Mouse (Mus musculus) intestine, embryonic 15.5 days (tissue): ENCODE measurements at regions not wholly inside any gene's neighbourhood (a gene's known extent, or its start where the extent isn't known, plus 50 kb on each side); places are given as distances from the start of the nearest gene placed in this dataset.

Experiments used
- ATAC-seq: fragments of 200-750 bp; cut with Nextera tagmentation; 2 replicates; pipeline ENCODE4 v1.8.0; 2017; ENCODE audit warnings: moderate TSS enrichment, moderate library complexity
- H3K27ac ChIP-seq: fragments of 300-500 bp; sonication (generic); 2 replicates; pipeline ENCODE4 v1.5.1; 2015; ENCODE audit warnings: mild to moderate bottlenecking, inconsistent platforms
- H3K27me3 ChIP-seq: fragments of 300-500 bp; sonication (generic); replicated peaks from 2 replicates; pipeline ENCODE4 v1.6.1; 2015; ENCODE audit warnings: inconsistent platforms
- H3K36me3 ChIP-seq: fragments of 300-500 bp; sonication (generic); 2 replicates; pipeline ENCODE4 v1.6.1; 2015; ENCODE audit warnings: inconsistent platforms
- H3K4me1 ChIP-seq: fragments of 300-500 bp; sonication (generic); replicated peaks from 2 replicates; pipeline ENCODE4 v1.6.1; 2015; ENCODE audit warnings: inconsistent platforms
- H3K4me2 ChIP-seq: fragments of 300-500 bp; sonication (generic); replicated peaks from 2 replicates; pipeline ENCODE4 v1.6.1; 2015; ENCODE audit warnings: mild to moderate bottlenecking, inconsistent platforms
- H3K4me3 ChIP-seq: fragments of 300-500 bp; sonication (generic); replicated peaks from 2 replicates; pipeline ENCODE4 v1.5.1; 2015; ENCODE audit warnings: inconsistent platforms
- H3K9ac ChIP-seq: fragments of 300-500 bp; sonication (generic); 2 replicates; pipeline ENCODE4 v1.6.1; 2015; ENCODE audit warnings: inconsistent platforms
- H3K9me3 ChIP-seq: fragments of 300-500 bp; sonication (generic); 2 replicates; pipeline ENCODE4 v1.6.1; 2016; ENCODE audit warnings: inconsistent platforms
- WGBS: fragments of 180-500 bp; shearing (Covaris S2); methylation state at CpG from one replicate; pipeline ENCODE4 v1.1.7; 2015; 5-methylcytosine and 5-hydroxymethylcytosine counted together

DNA sequence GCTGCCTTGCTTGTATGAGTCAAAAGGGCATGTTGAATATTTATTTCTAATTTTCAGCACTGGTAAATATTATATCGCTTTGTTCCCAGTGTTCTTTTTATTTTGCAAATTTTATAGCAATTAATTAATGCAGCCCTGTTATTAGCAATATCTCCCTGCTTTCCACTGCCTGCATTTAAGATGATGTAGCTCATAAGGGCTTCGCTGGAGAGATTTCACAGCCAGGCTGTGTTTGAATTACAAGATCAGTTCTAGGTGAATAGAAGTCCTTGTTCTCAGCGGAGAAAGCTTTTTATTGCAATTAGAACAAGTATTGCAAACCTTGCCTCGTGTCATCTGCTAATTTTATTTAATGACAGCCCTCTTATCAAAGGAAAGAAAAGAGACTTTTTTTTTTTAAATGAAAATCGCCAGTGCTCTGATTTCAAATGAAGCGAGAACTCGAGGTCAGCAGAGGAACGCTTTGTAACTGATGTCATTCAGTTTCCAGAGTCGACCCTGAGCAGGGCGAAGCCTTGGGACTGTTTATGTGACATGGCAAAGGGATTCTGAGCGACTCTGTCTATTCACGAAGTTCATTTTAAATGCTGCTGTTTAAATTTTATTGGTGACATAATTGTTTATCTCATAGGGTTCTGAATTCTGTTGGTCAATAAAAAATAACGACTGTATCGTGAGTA, 378.7 kb upstream of the Mki67 start:
- Histone ChIP-seq H3K4me3 (no peak overlapping the region), H3K36me3 (no peaks in the 10 kb centered on the region), H3K27ac (no peak overlapping the region), H3K27me3 (no peaks in the 10 kb centered on the region), H3K4me2 (no peak overlapping the region), H3K9me3 (no peaks in the 10 kb centered on the region), H3K9ac (no peak overlapping the region), H3K4me1 (no peaks in the 10 kb centered on the region)
- WGBS: 64% methylated on average over 14 of the region's 14 CpGs
- no peak for ATAC-seq

DNA sequence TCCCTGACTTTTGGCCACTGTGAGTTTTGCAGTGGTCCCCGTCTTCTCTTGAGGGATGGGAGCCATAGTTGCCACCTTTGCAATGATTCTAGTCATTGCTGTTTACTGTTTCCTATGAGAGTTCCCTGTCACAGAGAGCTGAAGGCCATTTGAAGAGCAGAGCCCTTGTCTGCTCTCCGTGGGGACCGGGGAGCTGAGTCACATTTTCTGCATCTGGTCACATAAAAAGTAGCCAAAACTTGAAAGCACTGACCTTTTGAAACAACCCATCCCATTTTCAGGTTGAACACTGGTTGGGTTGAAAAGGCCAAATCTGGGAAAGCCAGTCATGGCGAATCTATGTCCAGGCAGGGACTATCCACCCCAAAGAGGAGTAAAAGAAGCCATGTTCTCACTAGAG, 387.9 kb upstream of the Mki67 start:
- Histone ChIP-seq H3K9ac (no peak overlapping the region), H3K27ac (no peak overlapping the region), H3K9me3 (no peaks in the 10 kb centered on the region), H3K27me3 (no peaks in the 10 kb centered on the region), H3K4me3 (no peak overlapping the region), H3K4me1 (no peaks in the 10 kb centered on the region), H3K36me3 (no peaks in the 10 kb centered on the region), H3K4me2 (no peak overlapping the region)
- ATAC-seq: no peak
- 88% methylated on average over 4 of the region's 4 CpGs for WGBS

DNA sequence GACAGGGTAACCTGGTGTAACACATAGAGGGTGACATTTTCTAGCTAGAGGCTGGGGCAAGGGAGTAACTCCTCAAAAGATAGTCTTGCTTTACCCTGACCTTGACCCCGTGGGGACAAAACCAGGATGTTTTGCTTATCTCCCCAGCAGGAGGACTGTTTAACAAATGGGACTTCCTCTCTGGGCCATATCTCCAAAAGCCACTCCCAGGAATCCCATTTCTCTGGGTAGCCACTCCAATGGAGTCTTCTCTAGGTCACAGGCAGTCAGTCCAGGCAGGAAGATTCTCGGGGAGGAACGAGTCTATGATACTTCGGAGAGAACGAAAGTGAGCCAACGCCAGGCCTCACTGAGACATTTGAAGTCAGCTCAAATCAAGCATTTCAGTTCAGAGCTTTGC, 396.0 kb upstream of the Mki67 start:
- Histone ChIP-seq H3K9me3 (no peaks in the 10 kb centered on the region), H3K27ac (no peak overlapping the region), H3K4me3 (no peak overlapping the region), H3K27me3 (no peaks in the 10 kb centered on the region), H3K36me3 (no peaks in the 10 kb centered on the region), H3K4me2 (no peak overlapping the region), H3K4me1 (no peaks in the 10 kb centered on the region), H3K9ac (no peak overlapping the region)
- no peak for ATAC-seq
- WGBS: 54% methylated on average over 6 of the region's 6 CpGs

DNA sequence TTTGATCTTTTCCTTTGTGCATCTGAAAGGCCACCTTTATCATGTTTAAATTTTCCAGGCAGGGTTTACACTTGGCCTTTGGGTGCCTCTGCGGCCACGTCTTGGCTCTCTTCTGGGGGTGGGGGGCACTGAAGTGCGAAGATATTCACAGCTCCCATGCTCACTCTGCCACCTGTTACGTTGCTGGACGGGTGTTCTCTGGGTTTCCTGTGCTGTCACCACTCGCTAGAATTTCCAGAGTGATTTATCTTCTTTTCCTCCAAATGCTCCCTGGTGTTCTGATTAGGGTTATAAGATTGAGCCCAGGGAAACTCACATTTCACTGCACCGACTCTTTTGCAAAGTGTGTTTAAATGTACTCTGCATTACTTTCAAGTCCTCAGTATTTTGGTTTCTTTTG, 404.8 kb upstream of the Mki67 start:
- no peaks in the 10 kb centered on the region for H3K4me1 ChIP-seq
- WGBS: 40% methylated on average over 7 of the region's 7 CpGs

DNA sequence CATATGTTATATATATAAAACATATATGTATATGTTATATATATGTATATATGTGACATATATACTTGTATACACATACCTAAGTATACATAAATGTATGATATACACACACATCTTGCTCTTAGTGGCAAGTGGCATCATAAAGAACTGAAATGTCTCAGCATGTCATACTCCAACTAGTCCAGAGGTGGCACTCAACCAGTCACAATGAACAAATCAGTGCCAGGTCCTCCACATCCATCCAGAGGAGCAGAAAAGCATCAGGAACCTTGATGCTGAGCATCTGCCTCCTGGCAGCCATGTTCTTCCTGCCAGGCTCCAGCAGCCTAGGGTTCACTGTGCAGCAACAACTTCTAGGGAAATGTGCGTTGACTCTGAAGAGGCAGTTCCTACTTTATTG, 405.2 kb upstream of the Mki67 start:
- Histone ChIP-seq H3K9me3 (no peaks in the 10 kb centered on the region), H3K27me3 (no peaks in the 10 kb centered on the region)
- ATAC-seq: no peak

More for the DNA sequence above, 404.8 kb upstream of the Mki67 start:
- Histone ChIP-seq H3K36me3 (no peaks in the 10 kb centered on the region), H3K4me3 (no peak overlapping the region), H3K27me3 (no peaks in the 10 kb centered on the region), H3K9me3 (no peaks in the 10 kb centered on the region), H3K27ac (no peak overlapping the region), H3K9ac (no peak overlapping the region), H3K4me2 (no peak overlapping the region)
- no peak for ATAC-seq

DNA sequence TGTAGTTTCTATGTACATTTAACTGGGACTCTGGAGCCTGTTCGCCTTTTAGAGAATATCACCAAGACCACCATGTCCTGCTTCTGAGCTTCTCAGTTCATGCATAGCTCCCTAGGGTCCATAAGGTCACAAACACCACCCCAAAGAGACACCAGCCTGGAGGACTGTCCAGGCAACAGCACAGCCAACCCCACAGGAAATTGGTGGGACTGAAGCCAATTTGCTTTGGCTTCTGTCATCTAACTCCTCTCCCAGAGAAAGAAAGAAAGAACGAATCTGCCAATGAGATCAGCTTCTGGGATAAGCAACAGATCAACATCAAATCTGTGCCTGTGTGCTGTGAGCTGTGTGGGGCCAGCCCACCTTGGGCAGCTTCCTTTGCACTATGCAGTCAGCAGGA, 408.6 kb upstream of the Mki67 start:
- ATAC-seq: no peak
- Histone ChIP-seq H3K27ac (no peak overlapping the region), H3K9ac (no peak overlapping the region), H3K9me3 (no peaks in the 10 kb centered on the region), H3K27me3 (no peaks in the 10 kb centered on the region), H3K4me1 (no peaks in the 10 kb centered on the region), H3K4me2 (no peak overlapping the region), H3K4me3 (no peak overlapping the region), H3K36me3 (no peaks in the 10 kb centered on the region)
- WGBS: 63% methylated on average over 2 of the region's 2 CpGs

More for the DNA sequence above, 405.2 kb upstream of the Mki67 start:
- no peak overlapping the region for H3K4me2 ChIP-seq
- no peak overlapping the region for H3K27ac ChIP-seq
- H3K36me3 ChIP-seq: no peaks in the 10 kb centered on the region
- WGBS: 76% methylated on average over 1 of the region's 1 CpGs
- H3K9ac ChIP-seq: no peak overlapping the region
- H3K4me1 ChIP-seq: no peaks in the 10 kb centered on the region
- H3K4me3 ChIP-seq: no peak overlapping the region

DNA sequence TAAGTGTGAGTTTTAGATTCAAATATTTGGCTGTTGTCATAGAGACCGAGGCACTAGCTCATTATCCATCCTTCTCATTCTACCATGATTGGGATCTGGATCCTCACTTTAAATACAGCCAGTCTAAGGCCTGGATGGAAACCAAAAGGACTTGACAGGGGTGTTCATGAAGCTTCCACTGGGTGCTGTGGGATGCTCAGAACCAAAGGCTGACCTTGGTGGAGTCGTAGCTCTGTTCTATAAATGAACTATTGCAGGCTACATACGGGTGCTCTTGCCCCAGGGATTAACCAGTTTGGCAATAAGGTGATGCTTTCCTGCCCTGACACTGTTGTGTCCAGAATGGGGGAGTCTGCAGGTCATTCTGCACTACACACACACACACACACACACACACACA, 410.2 kb upstream of the Mki67 start:
- Histone ChIP-seq H3K4me2 (no peak overlapping the region), H3K4me3 (no peak overlapping the region), H3K27me3 (no peaks in the 10 kb centered on the region), H3K9me3 (no peaks in the 10 kb centered on the region), H3K9ac (no peak overlapping the region), H3K36me3 (no peaks in the 10 kb centered on the region), H3K4me1 (no peaks in the 10 kb centered on the region), H3K27ac (no peak overlapping the region)
- no peak for ATAC-seq
- 90% methylated on average over 3 of the region's 3 CpGs for WGBS

DNA sequence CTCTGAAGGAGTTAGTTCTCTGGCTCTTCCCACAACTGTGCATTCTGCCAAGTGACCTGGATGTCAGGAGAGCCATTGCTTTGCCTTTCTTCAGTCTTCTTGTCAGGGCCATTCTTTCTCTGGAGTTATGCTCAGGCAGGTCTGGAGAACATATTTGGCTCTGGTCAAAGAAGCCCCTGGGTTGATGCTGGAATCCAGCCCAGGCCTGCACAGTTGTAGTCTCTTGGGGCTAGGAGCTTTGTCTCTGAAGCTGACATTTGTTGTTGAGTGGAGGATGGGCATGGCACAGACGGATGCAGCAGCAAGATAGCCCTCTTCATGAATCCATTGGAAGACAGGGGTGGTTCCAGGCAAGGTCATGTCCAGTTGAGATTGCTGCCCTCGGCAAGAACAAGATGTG, 411.4 kb upstream of the Mki67 start:
- no peaks in the 10 kb centered on the region for H3K36me3 ChIP-seq
- no peak overlapping the region for H3K9ac ChIP-seq
- 71% methylated on average over 2 of the region's 2 CpGs for WGBS
- H3K4me3 ChIP-seq: no peak overlapping the region
- no peaks in the 10 kb centered on the region for H3K9me3 ChIP-seq
- H3K27me3 ChIP-seq: no peaks in the 10 kb centered on the region
- H3K4me1 ChIP-seq: no peaks in the 10 kb centered on the region
- H3K27ac ChIP-seq: no peak overlapping the region
- H3K4me2 ChIP-seq: no peak overlapping the region
- no peak for ATAC-seq

DNA sequence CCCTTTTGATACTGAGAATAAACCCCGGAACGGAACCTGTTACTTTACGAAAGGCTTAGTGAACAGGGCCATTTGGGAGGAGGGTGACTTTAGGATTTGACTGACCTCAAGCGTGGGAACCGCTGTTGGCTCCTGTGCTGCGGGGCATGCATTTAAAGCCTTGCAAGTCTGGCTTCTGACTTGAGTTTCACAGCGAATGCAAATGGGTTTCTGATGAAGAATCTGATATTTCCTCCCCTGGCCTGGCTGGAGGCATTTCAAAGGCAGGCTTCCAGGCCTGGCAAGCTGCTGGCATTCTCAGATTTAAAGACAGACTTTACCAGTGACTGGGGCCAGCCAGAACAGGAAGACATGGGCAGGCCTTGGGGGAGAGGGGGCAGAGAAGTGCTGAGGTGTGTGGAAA, 413.6 kb upstream of the Mki67 start:
- Histone ChIP-seq H3K4me3 (no peak overlapping the region), H3K4me2 (no peak overlapping the region), H3K36me3 (no peaks in the 10 kb centered on the region), H3K9me3 (no peaks in the 10 kb centered on the region), H3K27me3 (no peaks in the 10 kb centered on the region), H3K9ac (no peak overlapping the region), H3K4me1 (no peaks in the 10 kb centered on the region), H3K27ac (no peak overlapping the region)
- no peak for ATAC-seq
- WGBS: 74% methylated on average over 7 of the region's 7 CpGs

DNA sequence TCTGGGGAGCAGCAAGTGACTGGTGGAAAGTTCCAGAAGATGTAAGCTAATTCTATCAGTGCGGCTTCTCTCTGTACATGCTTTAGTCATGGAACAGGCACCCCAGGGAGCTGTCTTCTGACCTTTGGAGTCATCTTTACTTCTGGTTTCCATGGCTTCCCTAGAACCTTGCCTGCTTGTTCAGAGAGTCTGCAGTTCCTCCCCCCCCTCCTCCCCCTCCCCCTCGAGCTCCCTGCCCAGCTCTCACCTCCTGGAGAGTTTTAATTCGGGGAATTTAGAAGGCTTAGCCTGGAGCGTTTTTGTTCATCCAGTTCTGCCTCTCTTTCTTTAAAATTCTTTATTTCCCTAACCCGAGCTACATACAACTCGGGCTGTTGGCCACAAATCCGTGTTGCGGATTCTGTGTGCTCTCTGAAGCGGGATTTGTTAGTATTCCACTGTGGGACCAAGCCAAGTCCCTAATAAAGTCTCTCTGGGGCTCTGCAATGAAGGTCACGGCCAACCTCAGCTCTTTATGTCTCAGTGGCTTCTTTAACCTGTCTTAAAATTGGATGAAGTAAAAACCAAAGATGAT, 414.6 kb upstream of the Mki67 start:
- Histone ChIP-seq H3K9me3 (no peaks in the 10 kb centered on the region), H3K27ac (no peak overlapping the region), H3K36me3 (no peaks in the 10 kb centered on the region), H3K4me3 (no peak overlapping the region), H3K27me3 (no peaks in the 10 kb centered on the region), H3K9ac (no peak overlapping the region), H3K4me2 (no peak overlapping the region), H3K4me1 (no peaks in the 10 kb centered on the region)
- 61% methylated on average over 10 of the region's 10 CpGs for WGBS
- no peak for ATAC-seq

DNA sequence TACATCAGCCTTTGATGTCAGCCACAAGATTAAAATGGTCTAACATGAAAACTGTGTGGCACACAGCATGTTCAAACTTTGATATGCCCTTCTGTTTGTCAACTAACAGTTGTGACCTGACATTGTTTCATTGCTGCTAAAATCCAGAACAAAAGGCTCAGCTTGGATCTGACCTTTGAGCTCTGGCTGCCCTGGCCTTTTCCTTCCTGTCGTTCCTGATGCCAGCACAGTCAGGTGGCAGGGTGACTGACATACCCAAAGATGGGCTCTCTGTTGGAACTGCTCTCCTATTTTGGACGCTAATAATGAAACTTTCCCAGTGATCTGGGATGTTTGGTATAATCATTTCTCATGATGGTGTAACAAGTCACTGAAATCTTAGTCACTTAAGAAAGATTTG, 416.8 kb upstream of the Mki67 start:
- Histone ChIP-seq H3K9ac (no peak overlapping the region), H3K27ac (no peak overlapping the region), H3K9me3 (no peaks in the 10 kb centered on the region), H3K4me3 (no peak overlapping the region), H3K27me3 (no peaks in the 10 kb centered on the region), H3K36me3 (no peaks in the 10 kb centered on the region), H3K4me1 (no peaks in the 10 kb centered on the region), H3K4me2 (no peak overlapping the region)
- ATAC-seq: no peak
- 73% methylated on average over 2 of the region's 2 CpGs for WGBS

DNA sequence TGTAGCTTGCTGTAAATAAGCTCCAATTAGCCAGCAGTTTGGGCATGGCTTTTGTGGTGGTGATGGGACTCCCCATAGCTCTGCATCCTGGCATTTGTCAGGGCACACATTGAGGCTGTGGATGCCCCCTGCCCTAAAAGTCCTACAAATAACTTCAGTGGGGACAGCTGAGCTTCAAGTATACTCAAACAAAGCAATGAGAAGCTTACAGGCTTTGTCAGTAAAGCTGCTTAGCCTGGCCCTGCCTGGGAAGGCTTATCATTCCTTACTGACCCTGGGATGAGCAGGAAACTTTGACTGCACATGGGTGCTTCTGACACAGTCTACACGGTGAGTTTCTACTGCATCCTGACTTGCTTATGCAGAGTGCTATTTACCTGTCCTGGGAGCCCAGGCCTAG, 420.5 kb upstream of the Mki67 start:
- Histone ChIP-seq H3K4me3 (no peak overlapping the region), H3K4me2 (no peak overlapping the region)
- WGBS: 83% methylated on average over 1 of the region's 1 CpGs

DNA sequence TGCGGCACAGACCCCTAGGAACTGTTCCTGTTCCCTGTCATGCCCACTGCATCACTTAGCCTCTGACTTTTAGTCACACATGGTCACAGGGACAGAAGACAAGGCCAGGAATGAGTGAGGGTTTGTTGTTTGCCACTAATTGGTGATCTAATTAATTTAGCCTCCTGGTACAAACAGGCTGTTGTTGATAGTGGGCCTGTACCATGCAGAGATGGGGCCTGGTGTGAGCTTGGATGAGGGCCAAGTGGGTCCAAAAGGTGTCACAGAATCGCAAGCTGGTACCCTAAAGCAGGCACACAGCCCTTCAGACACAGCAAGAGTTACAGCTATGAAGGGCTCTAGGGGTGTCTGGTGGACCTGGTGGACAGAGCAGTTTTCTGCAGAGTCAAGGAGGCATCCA, 421.2 kb upstream of the Mki67 start:
- H3K9ac ChIP-seq: no peak overlapping the region
- H3K4me3 ChIP-seq: no peak overlapping the region
- H3K27ac ChIP-seq: no peak overlapping the region
- 79% methylated on average over 2 of the region's 2 CpGs for WGBS
- H3K4me2 ChIP-seq: no peak overlapping the region
- no peaks in the 10 kb centered on the region for H3K9me3 ChIP-seq
- H3K27me3 ChIP-seq: no peaks in the 10 kb centered on the region
- H3K36me3 ChIP-seq: no peaks in the 10 kb centered on the region
- ATAC-seq: no peak
- no peaks in the 10 kb centered on the region for H3K4me1 ChIP-seq

More for the DNA sequence above, 420.5 kb upstream of the Mki67 start:
- Histone ChIP-seq H3K9me3 (no peaks in the 10 kb centered on the region), H3K27ac (no peak overlapping the region), H3K9ac (no peak overlapping the region), H3K4me1 (no peaks in the 10 kb centered on the region), H3K27me3 (no peaks in the 10 kb centered on the region), H3K36me3 (no peaks in the 10 kb centered on the region)
- no peak for ATAC-seq
